Mouse (Mus musculus): ENCODE data around the gene Ccl24. TPM values are rescaled to one million over a fixed set of nuclear protein-coding genes. Genes with fewer than 3 reads are reported as not detected.

The Ccl24 gene
- polyA plus RNA-seq (2015; fragmentation: Nextera tagmentation; extraction: Ambion mirVana) = 2.8 and 6.6 TPM in 2 replicates

GRCm38 (mm10) chr5:135573006-135573405 lies at the start of gene Ccl24:
Ccl24 (minus strand) TSS chr5:135573049.

GRCm38 (mm10) chr5:135563469-135563868 lies 9.4 kb downstream of the Ccl24 start, which contains the start of gene Ccl26:
Ccl26 (minus strand) TSS chr5:135563569.

GRCm38 (mm10) chr5:135544865-135545797 lies 27.7 kb downstream of the Ccl24 start, which contains the start of gene Hip1:
Hip1 (minus strand) TSS chr5:135545120.

Other genes with a start within 250 kb of the Ccl24 start
- not detected in 2 replicates for gene Fkbp6, start 223.0 kb downstream of the Ccl24 start, polyA plus RNA-seq (2015; fragmentation: Nextera tagmentation; extraction: Ambion mirVana)
- gene Trim50, start 219.8 kb downstream of the Ccl24 start, polyA plus RNA-seq (2015; fragmentation: Nextera tagmentation; extraction: Ambion mirVana) = not detected in 2 replicates
- 21.1 and 23.5 TPM in 2 replicates for gene Nsun5, start 203.1 kb downstream of the Ccl24 start, polyA plus RNA-seq (2015; fragmentation: Nextera tagmentation; extraction: Ambion mirVana)
- 8.6 and 9.2 TPM in 2 replicates for gene Pom121, start 178.5 kb downstream of the Ccl24 start, polyA plus RNA-seq (2015; fragmentation: Nextera tagmentation; extraction: Ambion mirVana)
- gene Hip1, start 27.9 kb downstream of the Ccl24 start, polyA plus RNA-seq (2015; fragmentation: Nextera tagmentation; extraction: Ambion mirVana) = 9.0 and 11.2 TPM in 2 replicates
- gene Ccl26, start 9.5 kb downstream of the Ccl24 start, polyA plus RNA-seq (2015; fragmentation: Nextera tagmentation; extraction: Ambion mirVana) = not detected in 2 replicates
- 14.1 and 16.2 TPM in 2 replicates for gene Rhbdd2, start 59.6 kb upstream of the Ccl24 start, polyA plus RNA-seq (2015; fragmentation: Nextera tagmentation; extraction: Ambion mirVana)
- 21.4 and 27.3 TPM in 2 replicates for gene Por, start 97.0 kb upstream of the Ccl24 start, polyA plus RNA-seq (2015; fragmentation: Nextera tagmentation; extraction: Ambion mirVana)
- 19.2 and 27.6 TPM in 2 replicates for gene Tmem120a, start 171.4 kb upstream of the Ccl24 start, polyA plus RNA-seq (2015; fragmentation: Nextera tagmentation; extraction: Ambion mirVana)
- gene Styxl1, start 205.3 kb upstream of the Ccl24 start, polyA plus RNA-seq (2015; fragmentation: Nextera tagmentation; extraction: Ambion mirVana) = 0.50 and 0.54 TPM in 2 replicates
- gene Mdh2, start 205.4 kb upstream of the Ccl24 start, polyA plus RNA-seq (2015; fragmentation: Nextera tagmentation; extraction: Ambion mirVana) = 308 and 325 TPM in 2 replicates
- 0.08 TPM in 2 replicates for gene Srrm3, start 233.8 kb upstream of the Ccl24 start, polyA plus RNA-seq (2015; fragmentation: Nextera tagmentation; extraction: Ambion mirVana)

All from spleen, postnatal 0 days (tissue).